Mouse (Mus musculus) erythroblast, embryonic 14.5 days (primary cell): ENCODE measurements around the gene Stk11.

Experiments used
- GATA1 ChIP-seq: IDR thresholded peaks from 2 replicates; pipeline ENCODE4 v1.6.1; 2012; ENCODE audit warnings: low read length, inconsistent platforms, mixed read lengths
- TAL1 ChIP-seq: IDR thresholded peaks from 3 replicates; pipeline ENCODE4 v1.6.1; 2012; ENCODE audit warnings: low read length, inconsistent platforms, mixed read lengths

DNA sequence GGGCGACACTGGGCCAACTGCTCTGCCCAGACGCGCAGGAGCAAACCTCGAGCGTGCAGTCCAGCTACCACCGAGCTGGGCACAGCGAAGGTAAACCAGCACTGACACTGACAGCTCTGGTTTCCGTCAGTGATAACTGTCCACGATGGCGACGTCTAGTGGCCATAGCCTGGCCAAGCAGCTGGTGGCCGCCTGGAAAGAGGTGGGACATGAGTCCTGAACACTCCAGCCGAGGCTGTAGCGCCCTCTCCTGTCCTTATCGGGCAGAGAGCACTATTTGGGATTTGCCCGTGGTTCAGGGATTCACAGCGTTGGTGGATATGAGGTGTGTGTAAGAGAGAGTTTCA is 49.4 kb downstream of the Stk11 start:
- TF ChIP-seq GATA1 (no peak), TAL1 (no peak)
